ENCODE assay signal across 8 mouse cellular contexts in the genomic region with DNA sequence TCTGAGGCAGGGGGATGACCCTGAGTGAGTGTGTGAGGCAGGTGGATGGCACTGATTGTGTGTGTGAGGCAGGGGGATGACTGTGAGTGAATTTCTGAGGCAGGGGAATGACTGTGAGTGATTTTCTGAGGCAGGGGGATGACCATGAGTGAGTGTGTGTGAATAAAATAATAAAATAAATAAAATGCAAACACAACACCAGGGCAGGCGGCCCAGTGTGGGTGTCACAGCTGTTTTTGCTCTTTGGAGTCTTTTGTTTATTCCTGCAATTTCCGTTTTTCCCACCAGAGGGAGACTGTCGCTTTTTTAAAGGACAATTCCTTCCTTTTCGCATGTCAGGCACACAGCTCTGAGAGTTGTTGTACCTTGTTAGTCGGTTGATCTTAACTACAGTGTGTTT. TPM values are rescaled to one million over a fixed set of nuclear protein-coding genes. Genes with fewer than 3 reads are reported as not detected.
DNase-seq lines count a peak whose midpoint lies in the region; ATAC-seq lines count a peak whose summit lies in the region.
"Not testable (repeated sequence)": the region's sequence is repeated elsewhere in the genome, so short reads cannot be mapped to it uniquely, and the experiment has no call there.

No protein-coding gene starts in this region.

- DNase-seq in adrenal gland, postnatal 25 days, result peak; percentile 23
- DNase-seq in embryo, embryonic 11.5 days (ENCODE audit: low read depth, low spot score), result peak; percentile 71
- peak; percentile 72 to 86 for DNase-seq in heart, adult 18-20 months
- DNase-seq in left cerebral cortex, postnatal 4 days, result peak; percentile 44
- peak; percentile 84 for DNase-seq in mesoderm, embryonic 11.5 days (ENCODE audit: low read depth, low spot score)
- peak; percentile 75 to 76 for DNase-seq in right cerebral cortex, postnatal 10 days (ENCODE audit: low spot score in 2 of 2)
- DNase-seq in yolk sac, embryonic 10.5 days (ENCODE audit: low spot score), result peak; percentile 26

- not testable (repeated sequence) for H3K27ac ChIP-seq in intestine, embryonic 15.5 days

- not testable (repeated sequence) for H3K9ac ChIP-seq in intestine, embryonic 15.5 days

- peak overlapping the region; percentile 55 for H3K4me3 ChIP-seq in intestine, embryonic 15.5 days (replicated peaks)

- not testable (repeated sequence) for H3K36me3 ChIP-seq in intestine, embryonic 15.5 days

- intact Hi-C loops in left cerebral cortex, postnatal 4 days (cut with DNase I), result not testable (repeated sequence)

- not testable (repeated sequence) for H3K27me3 ChIP-seq in intestine, embryonic 15.5 days (replicated peaks)

- H3K9me3 ChIP-seq in intestine, embryonic 15.5 days, result not testable (repeated sequence)

- not testable (repeated sequence) for ATAC-seq in intestine, embryonic 15.5 days

- H3K4me2 ChIP-seq in intestine, embryonic 15.5 days (replicated peaks), result peak overlapping the region; percentile 53

- H3K4me1 ChIP-seq in intestine, embryonic 15.5 days (replicated peaks), result not testable (repeated sequence)

- 7% methylated on average over 5 of the region's 5 CpGs for WGBS in intestine, embryonic 15.5 days

RNA-seq across cellular contexts. Expression of gene Ccr1, which starts 42.5 kb away (rescaled TPM):
- total RNA-seq in adrenal gland, postnatal 25 days (2021), result 1.1 and 1.3 TPM in 2 replicates
- total RNA-seq in heart, adult 18-20 months (2021), result under 1 TPM; 0.31 to 0.47 TPM
- polyA plus RNA-seq in intestine, embryonic 15.5 days (2015; fragmentation: Nextera tagmentation; extraction: Ambion mirVana), result 3.3 and 3.7 TPM in 2 replicates
- total RNA-seq in left cerebral cortex, postnatal 4 days (2021), result under 1 TPM; 0.56 to 0.74 TPM

RNA-seq across cellular contexts. Expression of gene Ccr1l1, which starts 52.2 kb away (rescaled TPM):
- not detected in 2 replicates for total RNA-seq in adrenal gland, postnatal 25 days (2021)
- not detected for total RNA-seq in heart, adult 18-20 months (2021)
- 0.24 TPM in 1 of 2 replicates, not detected in the other for polyA plus RNA-seq in intestine, embryonic 15.5 days (2015; fragmentation: Nextera tagmentation; extraction: Ambion mirVana)
- not detected for total RNA-seq in left cerebral cortex, postnatal 4 days (2021)

Comparison
In these comparisons a context has a peak if more than half of its experiments do, and no peak if none do; other contexts are left out.
1. DNase-seq: peak in every context shown above with its lines; median percentile 84 in mesoderm, embryonic 11.5 days; 79 in heart, adult 18-20 months; 76 in right cerebral cortex, postnatal 10 days; 71 in embryo, embryonic 11.5 days; 44 in left cerebral cortex, postnatal 4 days; 26 in yolk sac, embryonic 10.5 days; 23 in adrenal gland, postnatal 25 days.